Mouse (Mus musculus): Measurements from ENCODE around the gene Prr5.

Prr5 gene

GRCm38 (mm10) chr15:84680545-84681454 is 11.4 kb downstream of the Prr5 start:
- peak; percentile 82 for DNase-seq (ENCODE audit: low read depth, low spot score)

- peak; percentile 51 for DNase-seq (ENCODE audit: low read depth, low spot score)
These were observed 12.2 kb downstream of the Prr5 start for GRCm38 (mm10) chr15:84681455-84682193.

GRCm38 (mm10) chr15:84682206-84682605 is 12.8 kb downstream of the Prr5 start:
- no peak for DNase-seq (ENCODE audit: low read depth, low spot score)

GRCm38 (mm10) chr15:84682821-84683220 is 13.4 kb downstream of the Prr5 start:
- no peak for DNase-seq (ENCODE audit: low read depth, low spot score)

GRCm38 (mm10) chr15:84684520-84684919 is 15.1 kb downstream of the Prr5 start:
- DNase-seq (ENCODE audit: low read depth, low spot score): no peak

- DNase-seq (ENCODE audit: low read depth, low spot score): no peak
These were observed 16.0 kb downstream of the Prr5 start for GRCm38 (mm10) chr15:84685417-84685816.

- DNase-seq (ENCODE audit: low read depth, low spot score): no peak
These were observed 18.5 kb downstream of the Prr5 start for GRCm38 (mm10) chr15:84687904-84688303.

- no peak for DNase-seq (ENCODE audit: low read depth, low spot score)
These were observed 19.9 kb downstream of the Prr5 start for GRCm38 (mm10) chr15:84689356-84689755.

- DNase-seq (ENCODE audit: low read depth, low spot score): no peak
These were observed 22.1 kb downstream of the Prr5 start for GRCm38 (mm10) chr15:84691513-84691912.

GRCm38 (mm10) chr15:84692645-84693044 is 23.2 kb downstream of the Prr5 start:
- no peak for DNase-seq (ENCODE audit: low read depth, low spot score)

- DNase-seq (ENCODE audit: low read depth, low spot score): no peak
These were observed 26.6 kb downstream of the Prr5 start for GRCm38 (mm10) chr15:84696021-84696420.

- DNase-seq (ENCODE audit: low read depth, low spot score): no peak
These were observed 28.2 kb downstream of the Prr5 start for GRCm38 (mm10) chr15:84697611-84698011.

GRCm38 (mm10) chr15:84698189-84698588 is 28.8 kb downstream of the Prr5 start:
- no peak for DNase-seq (ENCODE audit: low read depth, low spot score)

- DNase-seq (ENCODE audit: low read depth, low spot score): peak; percentile 83
These were observed 30.9 kb downstream of the Prr5 start for GRCm38 (mm10) chr15:84700147-84700794.

- peak; percentile 71 for DNase-seq (ENCODE audit: low read depth, low spot score)
These were observed 32.5 kb downstream of the Prr5 start for GRCm38 (mm10) chr15:84701947-84702346.

GRCm38 (mm10) chr15:84702391-84703345 is 33.2 kb downstream of the Prr5 start:
- no peak for DNase-seq (ENCODE audit: low read depth, low spot score)

- no peak for DNase-seq (ENCODE audit: low read depth, low spot score)
These were observed 34.6 kb downstream of the Prr5 start for GRCm38 (mm10) chr15:84703992-84704391.

GRCm38 (mm10) chr15:84705351-84705901 is 36.0 kb downstream of the Prr5 start:
- DNase-seq (ENCODE audit: low read depth, low spot score): no peak

- no peak for DNase-seq (ENCODE audit: low read depth, low spot score)
These were observed 37.7 kb downstream of the Prr5 start for GRCm38 (mm10) chr15:84706983-84707619.

Measured in ES-CJ7 (cell line).